Mouse (Mus musculus): Measurements from ENCODE around the gene Prkce.
"Not testable (repeated sequence)": the region's sequence is repeated elsewhere in the genome, so short reads cannot be mapped to it uniquely, and the experiment has no call there.

Gene Prkce

GRCm38 (mm10) chr17:86452934-86453333, 285.3 kb downstream of the Prkce start:
- peak; percentile 34 for DNase-seq (ENCODE audit: low read depth)

DNA sequence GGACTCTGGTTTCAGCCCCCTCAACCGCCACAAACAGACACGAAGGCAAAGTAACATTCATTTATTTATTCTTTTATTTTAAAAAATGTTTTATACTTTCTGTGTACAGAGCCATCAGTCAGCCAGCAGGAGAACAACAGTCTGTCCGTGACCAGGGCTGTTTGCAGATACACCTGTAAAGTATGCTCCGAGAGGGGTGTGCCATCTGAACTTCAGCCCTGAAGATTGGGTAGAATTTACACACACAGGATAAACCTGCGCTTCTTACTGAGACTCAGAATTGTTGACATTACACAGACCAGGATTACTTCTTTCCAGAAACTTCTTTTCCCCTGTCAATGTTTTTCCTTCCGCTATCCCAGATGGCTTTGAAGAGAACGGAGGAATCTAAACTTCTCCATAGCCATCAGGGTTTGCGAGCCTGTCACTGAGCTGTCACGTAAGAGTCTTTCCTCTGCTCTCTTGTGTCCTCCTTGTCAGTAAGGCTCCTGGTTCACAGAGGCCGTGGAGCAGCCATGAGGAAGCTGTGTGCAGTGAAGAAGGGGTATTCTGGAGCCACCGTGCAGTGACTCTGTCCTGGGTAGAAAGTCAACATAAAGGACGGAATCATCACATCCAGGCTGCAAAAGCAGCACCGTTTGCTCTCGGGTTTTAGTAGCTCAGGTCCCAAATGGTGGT, 286.2 kb downstream of the Prkce start:
- DNase-seq (ENCODE audit: low read depth) = no peak

DNA sequence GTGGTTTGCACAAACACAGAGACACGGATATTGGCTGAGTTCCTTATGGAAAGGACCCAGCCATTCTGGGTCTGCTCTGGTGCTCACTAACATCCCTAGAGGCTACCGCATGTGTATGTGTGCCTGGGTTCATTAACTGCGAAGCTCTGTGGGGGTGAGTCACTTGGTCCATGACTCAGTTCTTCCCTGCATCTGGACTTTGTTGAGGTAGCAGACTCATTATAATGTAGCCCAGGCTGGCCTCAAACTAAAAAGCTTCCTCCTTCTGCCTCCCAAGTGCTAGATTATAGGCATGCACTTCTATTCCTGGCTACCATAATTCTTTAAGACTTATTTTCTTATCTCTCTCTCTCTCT, 286.7 kb downstream of the Prkce start:
- DNase-seq (ENCODE audit: low read depth) = peak; percentile 61

GRCm38 (mm10) chr17:86456512-86456911, 288.9 kb downstream of the Prkce start:
- peak; percentile 35 for DNase-seq (ENCODE audit: low read depth)

DNA sequence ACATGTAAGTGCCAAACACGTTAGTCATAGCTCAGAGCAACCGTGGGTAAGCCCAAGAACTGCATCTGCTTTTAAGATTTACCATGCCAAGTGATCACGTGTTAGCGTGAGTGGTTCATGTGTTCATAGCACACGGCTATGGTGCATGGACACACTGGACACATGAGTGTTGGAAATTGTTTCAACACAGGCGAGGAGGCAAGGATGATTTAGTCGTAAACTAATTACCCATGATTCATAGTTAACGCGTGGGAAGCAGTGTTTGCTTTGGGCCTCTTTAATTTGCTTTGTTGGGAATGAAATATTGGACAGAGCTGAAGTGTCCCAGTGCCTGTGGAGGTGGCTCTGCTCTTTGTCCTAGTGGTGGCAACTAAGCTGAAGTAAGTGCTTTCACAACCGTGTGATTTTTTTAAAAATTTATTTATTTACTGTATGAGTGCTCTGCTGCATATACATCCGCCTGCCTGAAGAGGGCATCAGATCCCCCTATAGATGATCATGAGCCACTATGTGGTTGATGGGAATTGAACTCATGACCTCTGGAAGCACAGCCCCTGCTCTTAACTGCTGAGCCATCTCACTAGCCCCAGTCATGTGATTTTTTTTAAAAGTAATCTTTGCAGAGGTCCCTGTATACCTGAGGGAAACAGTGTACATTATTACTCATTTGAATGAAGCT, 290.9 kb downstream of the Prkce start:
- no peak for DNase-seq (ENCODE audit: low read depth)

DNA sequence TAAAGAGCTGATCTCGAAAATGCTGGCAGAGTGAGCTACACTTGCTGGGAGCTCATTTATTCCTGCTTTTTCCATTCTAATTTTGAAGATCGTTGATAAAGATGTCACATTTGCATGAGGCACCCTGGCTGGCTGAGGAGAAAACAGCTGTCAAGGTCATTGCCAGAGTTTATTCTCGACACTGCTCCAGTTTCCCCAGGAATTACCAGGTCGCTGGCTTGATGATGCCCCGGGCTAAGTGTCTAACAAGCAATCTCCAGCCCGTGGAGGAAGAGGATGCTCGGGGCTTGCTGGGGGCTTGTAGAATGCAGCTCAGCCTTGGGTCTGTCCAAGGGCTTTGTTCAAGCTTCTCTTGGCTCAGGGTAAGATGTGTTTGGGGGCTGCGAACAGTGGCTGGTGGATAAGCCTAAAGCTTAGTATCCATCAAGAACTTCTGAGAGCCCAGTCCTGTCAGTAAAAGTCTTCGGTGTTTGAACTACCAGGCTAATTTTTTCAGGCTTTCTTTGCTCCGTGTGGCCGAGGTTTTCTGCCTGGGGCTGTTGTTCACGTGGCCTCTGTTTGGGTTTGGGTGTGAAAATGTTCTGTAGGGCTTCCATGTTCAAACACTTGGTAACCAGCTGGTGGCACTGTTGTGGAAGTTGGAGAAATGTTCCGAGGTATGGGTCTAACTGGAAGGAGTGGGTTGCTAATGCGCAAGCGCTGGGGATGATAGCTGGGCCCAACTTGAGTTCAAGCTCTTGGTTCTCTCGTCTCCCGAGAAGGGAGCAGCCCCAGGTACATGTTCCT, 293.3 kb downstream of the Prkce start:
- no peak for DNase-seq (ENCODE audit: low read depth)

- no peak for DNase-seq (ENCODE audit: low read depth)
Observed at GRCm38 (mm10) chr17:86463369-86463768, 295.8 kb downstream of the Prkce start.

DNA sequence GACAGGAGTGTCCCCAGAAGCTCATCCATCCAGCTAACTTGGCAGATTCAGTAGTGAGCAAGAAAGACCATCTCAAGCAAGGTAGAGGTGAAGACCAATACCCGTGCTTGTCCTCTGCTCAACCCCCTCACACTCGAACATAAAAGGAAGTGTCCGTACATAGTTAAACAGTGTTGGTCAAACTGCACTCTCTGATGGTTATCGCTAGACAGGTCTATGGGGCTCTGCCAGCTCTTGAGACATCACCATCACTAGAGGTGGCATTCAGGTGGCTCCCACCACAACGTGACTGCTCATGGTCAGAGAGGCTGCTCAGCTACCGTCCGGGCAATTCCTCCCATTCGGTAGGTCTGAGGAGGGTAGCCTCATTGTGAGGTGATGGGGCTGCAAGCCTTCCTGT, 296.6 kb downstream of the Prkce start:
- no peak for DNase-seq (ENCODE audit: low read depth)

- no peak for DNase-seq (ENCODE audit: low read depth)
Observed at GRCm38 (mm10) chr17:86464689-86465363, 297.2 kb downstream of the Prkce start.

- DNase-seq (ENCODE audit: low read depth) = no peak
Observed at GRCm38 (mm10) chr17:86465865-86466264, 298.3 kb downstream of the Prkce start.

DNA sequence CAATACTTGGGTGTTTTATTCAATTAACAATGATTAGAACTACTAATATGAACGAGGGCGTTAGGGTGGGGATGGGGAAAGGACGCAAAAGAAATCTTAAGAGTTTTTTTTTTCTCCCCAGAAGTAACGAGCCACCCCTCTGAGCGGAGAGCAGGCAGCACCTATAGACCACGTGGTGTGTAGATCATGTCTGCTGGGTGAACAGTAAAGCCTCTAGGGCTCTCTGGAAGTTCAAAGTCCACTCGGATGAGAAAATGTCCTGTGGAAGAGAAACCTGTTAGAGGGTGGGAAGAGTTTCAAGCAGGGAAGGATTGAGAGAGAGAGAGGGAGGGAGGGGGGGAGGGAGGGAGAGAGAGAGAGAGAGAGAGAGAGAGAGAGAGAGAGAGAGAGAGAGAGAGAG, 298.8 kb downstream of the Prkce start:
- no peak for DNase-seq (ENCODE audit: low read depth)

- DNase-seq (ENCODE audit: low read depth) = no peak
Observed at GRCm38 (mm10) chr17:86466871-86467270, 299.3 kb downstream of the Prkce start.

DNA sequence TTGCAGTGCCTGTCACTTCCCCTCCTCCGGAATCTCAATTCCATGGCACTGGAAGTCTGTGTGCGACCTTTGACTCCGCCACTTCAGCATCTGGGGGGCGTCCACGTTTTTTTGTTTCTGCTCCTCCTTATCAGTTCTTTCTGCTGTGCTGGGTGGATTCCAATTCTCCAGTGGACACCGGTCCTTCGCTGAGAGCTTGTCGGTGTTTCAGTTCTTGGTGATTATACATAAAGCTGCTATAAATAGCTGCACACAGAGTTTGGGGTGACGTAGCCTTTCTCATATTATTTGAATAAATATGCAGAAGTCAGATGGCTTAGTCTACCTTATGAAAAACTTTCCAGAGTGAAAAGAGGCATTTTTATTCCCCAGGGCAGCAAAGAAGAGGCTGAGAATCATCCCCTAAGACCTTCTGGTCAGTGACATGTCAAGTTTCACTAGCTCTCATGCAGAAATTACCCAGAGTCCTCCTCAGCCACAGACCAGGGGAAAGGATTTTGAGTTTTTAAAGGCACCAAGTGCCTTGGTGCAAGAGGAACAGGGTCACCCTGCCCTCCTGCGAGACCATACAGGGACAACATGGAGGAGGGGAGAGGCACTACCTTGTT, 299.8 kb downstream of the Prkce start:
- no peak for DNase-seq (ENCODE audit: low read depth)

DNA sequence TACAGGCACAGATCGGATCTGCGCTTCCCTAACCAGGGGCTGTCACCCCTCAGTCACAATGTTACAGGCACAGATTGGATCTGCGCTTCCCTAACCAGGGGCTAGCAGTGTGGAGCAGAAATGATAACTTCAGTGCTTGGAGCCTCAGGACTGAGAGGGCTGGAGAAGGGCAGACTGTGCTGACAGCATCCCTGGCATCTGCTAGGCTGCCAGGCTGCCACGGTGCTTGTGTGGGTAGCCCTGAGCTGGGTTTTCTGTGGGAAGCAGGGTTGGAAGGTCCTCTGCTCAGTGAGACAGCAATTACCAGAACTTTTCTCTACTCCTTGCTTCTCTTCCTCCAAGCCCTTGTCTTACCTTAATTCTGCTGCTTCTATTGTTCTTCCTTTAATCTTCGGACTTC, 300.4 kb downstream of the Prkce start:
- no peak for DNase-seq (ENCODE audit: low read depth)

- no peak for DNase-seq (ENCODE audit: low read depth)
Observed at GRCm38 (mm10) chr17:86470160-86470559, 302.6 kb downstream of the Prkce start.

DNA sequence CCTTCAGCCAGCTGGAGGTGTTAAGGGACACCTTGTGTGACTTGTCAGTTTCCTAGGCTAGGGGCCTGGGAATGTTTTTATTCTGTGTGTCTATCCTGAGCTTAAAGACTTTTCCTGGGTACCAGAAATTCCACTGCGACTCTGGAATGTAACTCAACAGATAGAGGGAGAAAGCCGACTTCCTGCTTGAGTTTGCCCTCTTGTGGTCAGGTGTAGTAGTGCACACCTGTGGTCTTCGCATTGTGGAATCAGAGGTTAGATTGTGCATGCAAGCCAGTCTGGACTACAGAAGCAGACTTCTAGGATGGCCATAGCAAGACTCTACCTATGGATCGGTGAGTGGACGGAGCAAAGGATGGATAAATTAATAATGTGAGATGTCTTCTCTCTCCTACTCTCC, 304.1 kb downstream of the Prkce start:
- DNase-seq (ENCODE audit: low read depth) = no peak

DNA sequence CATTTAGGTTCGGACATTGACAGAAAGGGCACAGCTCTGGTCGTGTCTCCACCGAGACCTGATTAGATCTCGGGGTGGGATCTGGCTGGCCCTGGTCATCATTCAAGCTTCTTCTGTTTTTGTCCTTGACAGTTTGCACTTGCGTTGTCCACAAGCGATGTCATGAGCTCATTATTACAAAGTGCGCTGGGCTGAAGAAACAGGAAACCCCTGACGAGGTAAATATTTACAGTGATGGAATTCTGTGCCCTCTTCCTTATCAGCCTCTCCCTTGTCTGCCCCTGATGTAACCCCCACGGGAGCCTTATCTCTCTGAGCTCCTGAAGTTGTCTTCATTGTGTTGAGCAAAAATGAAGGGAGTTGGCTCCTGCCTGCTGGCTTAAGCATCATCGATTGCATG, 309.1 kb downstream of the Prkce start:
- DNase-seq (ENCODE audit: low read depth) = no peak

- not testable (repeated sequence) for DNase-seq (ENCODE audit: low read depth)
Observed at GRCm38 (mm10) chr17:86477401-86477800, 309.8 kb downstream of the Prkce start.

DNA sequence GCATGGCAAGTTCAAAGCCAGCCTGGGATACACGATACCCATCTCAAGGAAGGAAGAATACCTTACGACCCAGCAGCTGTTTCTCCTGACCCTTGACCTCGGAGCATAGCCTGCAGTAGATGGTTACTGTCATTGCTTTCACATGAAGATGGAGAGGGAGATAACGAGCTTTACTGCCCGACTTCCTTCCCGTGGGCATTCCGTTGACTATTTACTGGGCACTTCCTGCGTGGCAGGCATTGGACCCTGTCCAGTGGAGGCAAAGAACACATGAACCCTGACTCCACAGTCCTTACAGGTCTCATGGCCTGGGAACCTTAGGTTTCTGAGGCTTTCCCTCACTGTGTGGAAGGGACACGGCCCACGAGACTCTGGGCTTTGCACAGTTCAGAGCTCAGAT, 311.8 kb downstream of the Prkce start:
- peak; percentile 22 for DNase-seq (ENCODE audit: low read depth)

DNA sequence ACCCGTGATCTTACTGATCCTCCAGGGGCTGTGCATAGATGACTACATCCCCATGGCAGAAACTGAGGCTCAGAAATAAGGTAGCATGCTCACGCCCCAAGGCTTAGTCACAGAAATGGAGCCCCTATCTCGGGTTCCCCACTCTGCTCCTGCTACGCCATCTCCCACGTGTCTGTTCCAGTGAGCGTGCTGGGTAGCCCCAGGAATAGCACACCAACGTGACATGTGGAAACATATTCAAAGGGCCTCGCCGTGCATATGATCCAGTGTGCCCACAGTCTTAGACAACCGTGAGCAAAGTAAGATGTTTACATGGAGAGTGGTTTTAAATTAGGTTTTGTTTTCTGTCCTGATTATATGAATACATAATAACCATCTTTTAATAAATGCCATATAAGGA, 315.1 kb downstream of the Prkce start:
- DNase-seq (ENCODE audit: low read depth) = no peak

DNA sequence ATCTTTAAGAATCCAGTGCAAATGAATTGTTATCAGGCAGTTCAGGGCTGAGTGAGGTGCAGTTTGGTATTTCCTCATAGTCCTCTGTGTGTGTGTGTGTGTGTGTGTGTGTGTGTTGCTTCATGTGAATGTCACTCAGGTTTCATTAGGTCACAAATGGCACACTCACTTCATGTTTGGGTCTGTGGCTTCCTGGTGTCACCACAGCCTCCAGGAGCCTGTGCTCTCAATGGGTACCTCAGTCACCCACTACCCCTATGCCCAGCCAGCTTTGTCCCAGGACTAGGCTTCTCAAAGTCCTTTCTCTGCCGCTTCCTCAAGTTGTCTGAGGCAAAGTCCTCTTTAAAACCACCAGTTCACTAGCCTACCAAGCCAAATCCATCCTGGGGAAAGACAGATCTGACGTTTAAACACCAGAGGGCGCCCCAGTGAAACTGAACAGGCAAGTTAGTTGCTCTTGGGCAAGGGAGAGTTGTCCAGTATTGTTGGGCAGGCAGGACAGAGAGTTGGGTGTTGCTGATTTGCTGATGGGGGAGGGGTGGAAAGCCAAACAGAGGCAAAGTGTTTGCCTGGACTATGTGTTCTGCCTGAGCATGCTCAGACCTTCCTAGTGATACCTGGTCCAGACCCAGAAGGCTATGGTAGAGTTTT, 316.6 kb downstream of the Prkce start:
- DNase-seq (ENCODE audit: low read depth) = peak; percentile 82

DNA sequence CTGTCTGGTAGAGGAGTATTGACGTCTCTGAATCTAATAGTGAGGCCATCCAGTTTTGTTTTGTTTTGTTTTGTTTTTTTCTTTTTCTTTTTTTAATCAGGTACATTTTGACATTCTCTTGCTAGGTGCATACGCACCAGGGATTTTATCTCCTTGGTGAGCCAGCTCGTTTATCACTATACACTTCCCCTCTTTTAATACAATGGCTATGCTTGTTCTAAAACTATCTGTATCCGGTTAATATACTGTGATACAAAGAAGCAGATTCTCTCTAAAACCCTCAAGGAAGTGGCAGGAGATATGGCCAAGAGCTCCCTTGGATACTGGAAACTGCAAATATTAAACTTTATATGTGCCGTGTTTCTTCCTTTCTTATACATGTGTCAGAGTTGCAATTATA, 319.1 kb downstream of the Prkce start:
- no peak for DNase-seq (ENCODE audit: low read depth)

All from 416B (cell line).